In the genomic region with DNA sequence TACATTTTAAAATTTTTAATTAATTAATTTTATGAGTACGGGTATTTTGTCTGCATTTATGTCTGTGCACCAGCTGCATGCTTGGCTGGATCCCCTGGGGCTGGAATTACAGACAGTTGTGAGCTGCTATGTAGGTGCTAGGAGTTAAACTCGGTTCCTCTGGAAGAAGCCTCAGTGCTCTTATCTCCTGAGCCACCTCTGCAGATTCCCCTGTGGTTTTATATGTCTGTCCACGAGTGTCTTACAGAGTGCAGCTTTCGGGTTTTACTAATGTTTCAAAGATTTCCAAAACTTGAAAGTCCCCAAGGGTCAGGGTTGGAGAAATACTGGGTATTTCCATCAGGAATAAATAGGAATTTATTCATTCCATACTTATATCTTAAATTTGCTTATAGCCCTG, we compare ENCODE assay signal across 24 mouse cellular contexts.
"Had no signal": no experiment of that assay in that cellular context is flagged by ENCODE, and none has a peak within 500 bp of the region (broad histone marks: within the 10 kb centered on the region; RNA-seq: fewer than 3 reads in every experiment).

No protein-coding gene starts in this region.

- H3K27me3 ChIP-seq: heart, embryonic 12.5 days; hindbrain, embryonic 12.5 days; intestine, embryonic 15.5 days; limb, embryonic 13.5 days; limb, embryonic 15.5 days; liver, embryonic 12.5 days had no signal

- H3K4me1 ChIP-seq: hindbrain, embryonic 12.5 days had no signal

- H3K9me3 ChIP-seq: heart, embryonic 10.5 days; heart, embryonic 12.5 days; hindbrain, embryonic 10.5 days; hindbrain, embryonic 12.5 days; intestine, embryonic 15.5 days; limb, embryonic 13.5 days; limb, embryonic 15.5 days; liver, embryonic 12.5 days had no signal

- ATAC-seq: hindbrain, embryonic 16.5 days; inflammation-experienced regulatory T-cells, adult 6 months; intestine, embryonic 15.5 days; intestine, postnatal 0 days; liver, embryonic 12.5 days had no signal

- H3K9ac ChIP-seq: heart, embryonic 12.5 days; hindbrain, embryonic 12.5 days; hindbrain, embryonic 14.5 days; intestine, embryonic 15.5 days; limb, embryonic 13.5 days; limb, embryonic 15.5 days; liver, embryonic 12.5 days had no signal

- H3K36me3 ChIP-seq: heart, embryonic 10.5 days; heart, embryonic 12.5 days; hindbrain, embryonic 10.5 days; hindbrain, embryonic 12.5 days; intestine, embryonic 15.5 days; limb, embryonic 13.5 days; limb, embryonic 15.5 days; liver, embryonic 12.5 days had no signal

- H3K4me2 ChIP-seq: heart, embryonic 12.5 days; hindbrain, embryonic 12.5 days; hindbrain, embryonic 14.5 days; intestine, embryonic 15.5 days; limb, embryonic 13.5 days; limb, embryonic 15.5 days; liver, embryonic 12.5 days had no signal

- H3K4me3 ChIP-seq: gastrocnemius, adult 2 months; heart, embryonic 10.5 days; heart, embryonic 12.5 days; hindbrain, embryonic 10.5 days; hindbrain, embryonic 12.5 days; intestine, embryonic 15.5 days; layer of hippocampus, adult 2 months; left cerebral cortex, adult 2 months; limb, embryonic 13.5 days; limb, embryonic 15.5 days; liver, embryonic 12.5 days had no signal

- H3K27ac ChIP-seq: gastrocnemius, adult 2 months; heart, embryonic 10.5 days; hindbrain, embryonic 10.5 days; hindbrain, embryonic 12.5 days; hindbrain, embryonic 14.5 days; intestine, embryonic 15.5 days; layer of hippocampus, adult 2 months; left cerebral cortex, adult 2 months; limb, embryonic 13.5 days; limb, embryonic 15.5 days; liver, embryonic 12.5 days had no signal

- DNase-seq: gastrocnemius, adult 2 months; gastrocnemius, postnatal 10 days; gastrocnemius, postnatal 25 days; heart, adult 18-20 months; heart, postnatal 10 days; heart, postnatal 4 days; kidney, adult 18-20 months; kidney, adult 8-10 months; kidney, postnatal 10 days; kidney, postnatal 4 days had no signal
